Mouse (Mus musculus): ENCODE measurements at regions not wholly inside any gene's neighbourhood (a gene's known extent, or its start where the extent isn't known, plus 50 kb on each side); places are given as distances from the start of the nearest gene placed in this dataset.

GRCm38 (mm10) chr8:125367374-125367773 is 202.2 kb downstream of the Sipa1l2 start:
- peaks cover 14% of the 10 kb centered on the region; the same call in 1 of the 2 replicates for H3K4me1 ChIP-seq (ENCODE audit: control insufficient read depth, insufficient read depth, low read length)
- H3K36me3 ChIP-seq (ENCODE audit: control insufficient read depth, insufficient read depth, low read length), result no peaks in the 10 kb centered on the region
- no peaks in the 10 kb centered on the region for H3K27me3 ChIP-seq (replicated peaks; ENCODE audit: control insufficient read depth, insufficient read depth, low read length)
- no peak overlapping the region for H3K4me3 ChIP-seq (ENCODE audit: low read depth, low read length)
- DNase-seq (ENCODE audit: low spot score) (no peak), ATAC-seq (ENCODE audit: low read depth) (no peak)
- WGBS, result 67% methylated on average over 4 of the region's 4 CpGs
- H3K27ac ChIP-seq (replicated peaks; ENCODE audit: low read depth, low read length), result no peak overlapping the region
- no peak overlapping the region for H3K9ac ChIP-seq (ENCODE audit: low read depth, low read length)
- H3K4me2 ChIP-seq (ENCODE audit: low read depth, low read length), result no peak overlapping the region
- H3K9me3 ChIP-seq (ENCODE audit: control insufficient read depth, low read length), result no peaks in the 10 kb centered on the region

GRCm38 (mm10) chr8:125365004-125365403 is 204.6 kb downstream of the Sipa1l2 start:
- Histone ChIP-seq H3K9ac (ENCODE audit: low read depth, low read length) (no peak overlapping the region), H3K27ac (replicated peaks; ENCODE audit: low read depth, low read length) (no peak overlapping the region), H3K4me2 (ENCODE audit: low read depth, low read length) (no peak overlapping the region), H3K9me3 (ENCODE audit: control insufficient read depth, low read length) (peaks cover 5% of the 10 kb centered on the region), H3K36me3 (ENCODE audit: control insufficient read depth, insufficient read depth, low read length) (no peaks in the 10 kb centered on the region), H3K4me3 (ENCODE audit: low read depth, low read length) (no peak overlapping the region), H3K27me3 (replicated peaks; ENCODE audit: control insufficient read depth, insufficient read depth, low read length) (no peaks in the 10 kb centered on the region), H3K4me1 (ENCODE audit: control insufficient read depth, insufficient read depth, low read length) (peaks cover 12% of the 10 kb centered on the region; the same call in 1 of the 2 replicates)
- no peak for ATAC-seq (ENCODE audit: low read depth)
- DNase-seq (ENCODE audit: low spot score), result no peak
- 91% methylated on average over 5 of the region's 5 CpGs for WGBS

DNA sequence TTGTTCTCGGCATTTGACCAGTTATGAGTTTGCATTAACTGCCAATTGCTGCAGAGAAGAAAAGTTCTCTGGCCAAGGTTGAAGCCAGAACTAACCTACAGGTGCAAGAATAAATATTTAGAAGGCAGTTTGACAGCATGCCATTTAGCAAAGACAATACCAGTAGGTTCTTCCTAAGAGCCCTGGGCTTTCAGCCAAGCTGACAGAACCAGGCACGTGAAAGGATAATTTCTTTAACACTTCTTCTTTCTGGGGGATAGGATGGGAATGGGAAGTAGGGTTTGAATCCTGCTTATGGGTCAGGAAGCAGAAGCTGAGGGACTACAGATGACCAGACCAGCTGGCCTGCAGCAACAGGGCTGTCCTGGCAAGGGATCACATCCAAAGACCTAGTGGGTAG is 210.2 kb downstream of the Sipa1l2 start:
- no peak for ATAC-seq (ENCODE audit: low read depth)
- 78% methylated on average over 2 of the region's 2 CpGs for WGBS
- peaks cover 12% of the 10 kb centered on the region; the same call in 1 of the 2 replicates for H3K4me1 ChIP-seq (ENCODE audit: control insufficient read depth, insufficient read depth, low read length)

DNA sequence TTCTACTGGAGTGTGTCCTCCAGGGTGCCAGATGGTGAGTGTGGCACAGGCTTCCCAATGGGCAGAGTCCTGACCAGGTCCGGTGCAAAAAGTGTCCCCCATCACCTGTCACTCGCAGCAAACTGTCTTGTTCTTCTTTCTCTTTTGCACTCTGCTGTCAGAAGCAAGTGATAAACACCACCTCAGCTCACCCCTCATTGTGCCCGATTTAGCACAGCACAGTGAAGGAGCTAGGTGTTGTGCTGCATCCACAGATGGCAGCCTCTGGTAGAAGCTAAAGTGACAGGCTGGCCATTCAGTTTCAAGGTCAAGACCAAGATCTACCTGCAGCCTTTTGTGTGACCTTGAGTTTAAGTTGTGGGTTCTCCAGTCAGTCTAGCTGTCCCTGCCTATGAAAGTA is 211.8 kb downstream of the Sipa1l2 start:
- no peak for DNase-seq (ENCODE audit: low spot score)
- Histone ChIP-seq H3K36me3 (ENCODE audit: control insufficient read depth, insufficient read depth, low read length) (no peaks in the 10 kb centered on the region), H3K4me1 (ENCODE audit: control insufficient read depth, insufficient read depth, low read length) (peaks cover 13% of the 10 kb centered on the region; the same call in 1 of the 2 replicates), H3K4me2 (ENCODE audit: low read depth, low read length) (no peak overlapping the region), H3K9ac (ENCODE audit: low read depth, low read length) (no peak overlapping the region), H3K9me3 (ENCODE audit: control insufficient read depth, low read length) (peaks cover 10% of the 10 kb centered on the region), H3K27ac (replicated peaks; ENCODE audit: low read depth, low read length) (no peak overlapping the region), H3K27me3 (replicated peaks; ENCODE audit: control insufficient read depth, insufficient read depth, low read length) (no peaks in the 10 kb centered on the region), H3K4me3 (ENCODE audit: low read depth, low read length) (no peak overlapping the region)
- ATAC-seq (ENCODE audit: low read depth), result no peak
- 80% methylated on average over 3 of the region's 3 CpGs for WGBS

More for the DNA sequence above, 210.2 kb downstream of the Sipa1l2 start:
- no peaks in the 10 kb centered on the region for H3K27me3 ChIP-seq (replicated peaks; ENCODE audit: control insufficient read depth, insufficient read depth, low read length)
- H3K36me3 ChIP-seq (ENCODE audit: control insufficient read depth, insufficient read depth, low read length), result no peaks in the 10 kb centered on the region
- H3K4me2 ChIP-seq (ENCODE audit: low read depth, low read length), result no peak overlapping the region
- no peak overlapping the region for H3K4me3 ChIP-seq (ENCODE audit: low read depth, low read length)
- H3K27ac ChIP-seq (replicated peaks; ENCODE audit: low read depth, low read length), result no peak overlapping the region
- peak; percentile 29 for DNase-seq (ENCODE audit: low spot score)
- H3K9ac ChIP-seq (ENCODE audit: low read depth, low read length), result no peak overlapping the region
- peaks cover 10% of the 10 kb centered on the region for H3K9me3 ChIP-seq (ENCODE audit: control insufficient read depth, low read length)

DNA sequence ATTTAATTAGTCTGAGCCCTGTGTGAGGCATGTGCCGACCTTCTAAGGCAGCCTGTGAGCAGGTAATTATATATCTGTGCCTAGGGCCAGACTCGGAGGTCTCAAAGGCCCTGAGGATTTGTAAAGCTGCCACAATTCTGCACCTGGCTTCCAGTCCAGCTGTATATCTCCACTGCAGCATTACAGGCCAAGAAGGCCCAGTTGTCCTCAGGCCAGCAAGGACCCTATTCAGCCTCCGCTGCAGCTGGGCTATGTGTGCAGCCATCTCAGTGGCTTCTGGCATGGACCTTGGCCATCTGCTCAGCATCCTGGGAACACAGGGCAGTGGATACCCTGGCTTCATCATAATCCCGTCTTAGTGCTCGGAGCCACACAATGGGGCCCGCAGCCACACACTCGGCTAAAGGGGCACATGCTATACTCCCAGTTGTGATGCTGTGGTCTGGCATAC is 214.5 kb downstream of the Sipa1l2 start:
- H3K9ac ChIP-seq (ENCODE audit: low read depth, low read length), result no peak overlapping the region
- H3K4me2 ChIP-seq (ENCODE audit: low read depth, low read length), result no peak overlapping the region
- WGBS, result 36% methylated on average over 7 of the region's 7 CpGs
- H3K27ac ChIP-seq (replicated peaks; ENCODE audit: low read depth, low read length), result no peak overlapping the region
- peaks cover 6% of the 10 kb centered on the region for H3K9me3 ChIP-seq (ENCODE audit: control insufficient read depth, low read length)
- H3K4me3 ChIP-seq (ENCODE audit: low read depth, low read length), result no peak overlapping the region
- H3K36me3 ChIP-seq (ENCODE audit: control insufficient read depth, insufficient read depth, low read length), result no peaks in the 10 kb centered on the region
- ATAC-seq (ENCODE audit: low read depth), result peak; percentile 79
- H3K27me3 ChIP-seq (replicated peaks; ENCODE audit: control insufficient read depth, insufficient read depth, low read length), result no peaks in the 10 kb centered on the region
- peak; percentile 43 for DNase-seq (ENCODE audit: low spot score)
- peaks cover 13% of the 10 kb centered on the region; the same call in 1 of the 2 replicates for H3K4me1 ChIP-seq (ENCODE audit: control insufficient read depth, insufficient read depth, low read length)

- Histone ChIP-seq H3K9me3 (ENCODE audit: control insufficient read depth, low read length) (no peaks in the 10 kb centered on the region), H3K27ac (replicated peaks; ENCODE audit: low read depth, low read length) (no peak overlapping the region), H3K9ac (ENCODE audit: low read depth, low read length) (no peak overlapping the region), H3K4me1 (ENCODE audit: control insufficient read depth, insufficient read depth, low read length) (peaks cover 24% of the 10 kb centered on the region), H3K4me2 (ENCODE audit: low read depth, low read length) (no peak overlapping the region), H3K27me3 (replicated peaks; ENCODE audit: control insufficient read depth, insufficient read depth, low read length) (0 out of 2 replicates have a peak, but pooled peaks cover 2% of the 10 kb centered on the region), H3K36me3 (ENCODE audit: control insufficient read depth, insufficient read depth, low read length) (no peaks in the 10 kb centered on the region), H3K4me3 (ENCODE audit: low read depth, low read length) (no peak overlapping the region)
- WGBS, result 50% methylated on average over 3 of the region's 3 CpGs
- no peak for DNase-seq (ENCODE audit: low spot score)
- ATAC-seq (ENCODE audit: low read depth), result no peak
These were observed 217.3 kb downstream of the Sipa1l2 start for GRCm38 (mm10) chr8:125352276-125352675.

GRCm38 (mm10) chr8:125351486-125352032 is 218.0 kb downstream of the Sipa1l2 start:
- no peak overlapping the region for H3K9ac ChIP-seq (ENCODE audit: low read depth, low read length)
- DNase-seq (ENCODE audit: low spot score), result no peak
- no peaks in the 10 kb centered on the region for H3K36me3 ChIP-seq (ENCODE audit: control insufficient read depth, insufficient read depth, low read length)
- H3K4me1 ChIP-seq (ENCODE audit: control insufficient read depth, insufficient read depth, low read length), result peaks cover 24% of the 10 kb centered on the region
- ATAC-seq (ENCODE audit: low read depth), result no peak
- 0 out of 2 replicates have a peak, but pooled peaks cover 4% of the 10 kb centered on the region for H3K27me3 ChIP-seq (replicated peaks; ENCODE audit: control insufficient read depth, insufficient read depth, low read length)
- H3K4me2 ChIP-seq (ENCODE audit: low read depth, low read length), result no peak overlapping the region
- no peak overlapping the region for H3K27ac ChIP-seq (replicated peaks; ENCODE audit: low read depth, low read length)
- H3K4me3 ChIP-seq (ENCODE audit: low read depth, low read length), result no peak overlapping the region
- 75% methylated on average over 8 of the region's 8 CpGs for WGBS
- H3K9me3 ChIP-seq (ENCODE audit: control insufficient read depth, low read length), result no peaks in the 10 kb centered on the region

DNA sequence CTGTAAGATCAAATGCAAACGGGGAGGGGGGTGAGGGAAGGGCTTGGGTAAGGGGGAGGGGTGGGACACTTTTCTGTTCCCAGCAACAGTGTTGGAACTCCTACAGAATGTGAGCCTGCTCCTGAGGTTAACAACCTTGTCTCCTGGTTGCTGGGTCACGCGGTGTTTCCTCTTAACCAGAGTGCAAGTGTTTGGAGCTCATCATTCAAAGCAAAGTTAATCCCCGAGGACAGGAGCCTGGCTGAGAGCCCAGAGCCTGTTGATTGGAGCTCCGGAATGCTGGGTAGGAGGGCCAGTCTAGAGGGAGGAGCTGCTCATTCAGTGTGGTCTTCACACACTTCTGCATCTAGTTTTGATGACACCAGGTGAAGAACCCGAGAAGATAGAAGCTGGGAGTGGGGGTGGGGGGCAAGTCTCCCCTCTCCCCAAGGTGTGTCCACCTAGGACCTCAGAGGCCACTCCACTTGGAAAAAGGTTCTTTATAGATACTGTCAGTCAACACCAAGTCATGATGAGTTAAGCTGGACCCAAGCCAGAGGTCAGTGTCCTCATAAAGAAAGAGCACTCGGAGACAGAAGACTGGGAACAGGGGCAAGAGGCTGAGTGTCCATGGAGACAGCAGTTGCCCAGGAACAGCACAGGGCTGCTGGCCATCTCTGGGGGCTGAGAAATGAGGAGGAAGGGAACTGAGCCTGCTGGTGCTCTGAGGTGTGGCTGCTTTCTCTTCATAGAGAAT is 220.2 kb downstream of the Sipa1l2 start:
- no peak overlapping the region for H3K27ac ChIP-seq (replicated peaks; ENCODE audit: low read depth, low read length)
- H3K27me3 ChIP-seq (replicated peaks; ENCODE audit: control insufficient read depth, insufficient read depth, low read length), result 0 out of 2 replicates have a peak, but pooled peaks cover 4% of the 10 kb centered on the region
- H3K9ac ChIP-seq (ENCODE audit: low read depth, low read length), result no peak overlapping the region
- peaks cover 12% of the 10 kb centered on the region for H3K4me1 ChIP-seq (ENCODE audit: control insufficient read depth, insufficient read depth, low read length)
- no peaks in the 10 kb centered on the region for H3K9me3 ChIP-seq (ENCODE audit: control insufficient read depth, low read length)
- peak; percentile 89 for ATAC-seq (ENCODE audit: low read depth)
- H3K4me3 ChIP-seq (ENCODE audit: low read depth, low read length), result no peak overlapping the region
- 12% methylated on average over 7 of the region's 7 CpGs for WGBS
- DNase-seq (ENCODE audit: low spot score), result peak; percentile 95
- no peaks in the 10 kb centered on the region for H3K36me3 ChIP-seq (ENCODE audit: control insufficient read depth, insufficient read depth, low read length)
- H3K4me2 ChIP-seq (ENCODE audit: low read depth, low read length), result no peak overlapping the region

Data from embryonic facial prominence, embryonic 14.5 days (tissue).